Mouse (Mus musculus): ENCODE data around the gene Capn7. TPM values are rescaled to one million over a fixed set of nuclear protein-coding genes. Genes with fewer than 3 reads are reported as not detected.

The Capn7 gene
- polyA plus RNA-seq, 1 experiment from 2014 or later = 45.1 TPM

Other genes starting within 250 kb of the Capn7 start
- 65.0 and 80.1 TPM in 2 replicates for gene Smim4, start 207.7 kb upstream of the Capn7 start, polyA plus RNA-seq (2014; fragmentation: Nextera tagmentation; extraction: Ambion mirVana)
- gene Nt5dc2, start 205.6 kb upstream of the Capn7 start, polyA plus RNA-seq (2014; fragmentation: Nextera tagmentation; extraction: Ambion mirVana) = 324 and 357 TPM in 2 replicates
- 48.3 and 54.4 TPM in 2 replicates for gene Stab1, start 168.0 kb upstream of the Capn7 start, polyA plus RNA-seq (2014; fragmentation: Nextera tagmentation; extraction: Ambion mirVana)
- 1.3 and 3.2 TPM in 2 replicates for gene Tnnc1, start 128.3 kb upstream of the Capn7 start, polyA plus RNA-seq (2014; fragmentation: Nextera tagmentation; extraction: Ambion mirVana)
- gene Nisch, start 119.7 kb upstream of the Capn7 start, polyA plus RNA-seq (2014; fragmentation: Nextera tagmentation; extraction: Ambion mirVana) = 347 and 368 TPM in 2 replicates
- 0.34 and 0.43 TPM in 2 replicates for gene Sema3g, start 118.8 kb upstream of the Capn7 start, polyA plus RNA-seq (2014; fragmentation: Nextera tagmentation; extraction: Ambion mirVana)
- gene Phf7, start 85.3 kb upstream of the Capn7 start, polyA plus RNA-seq (2014; fragmentation: Nextera tagmentation; extraction: Ambion mirVana) = 11.3 and 13.5 TPM in 2 replicates
- gene Bap1, start 85.2 kb upstream of the Capn7 start, polyA plus RNA-seq (2014; fragmentation: Nextera tagmentation; extraction: Ambion mirVana) = 73.1 and 73.7 TPM in 2 replicates
- gene Dnah1, start 12.7 kb upstream of the Capn7 start, polyA plus RNA-seq (2014; fragmentation: Nextera tagmentation; extraction: Ambion mirVana) = 7.0 and 10.2 TPM in 2 replicates
- 8.9 and 10.7 TPM in 2 replicates for gene Sh3bp5, start 99.4 kb downstream of the Capn7 start, polyA plus RNA-seq (2014; fragmentation: Nextera tagmentation; extraction: Ambion mirVana)
- gene Eaf1, start 157.8 kb downstream of the Capn7 start, polyA plus RNA-seq (2014; fragmentation: Nextera tagmentation; extraction: Ambion mirVana) = 21.6 and 22.4 TPM in 2 replicates
- gene Mettl6, start 158.4 kb downstream of the Capn7 start, polyA plus RNA-seq (2014; fragmentation: Nextera tagmentation; extraction: Ambion mirVana) = 62.2 and 65.9 TPM in 2 replicates